ENCODE assay signal across 8 mouse cellular contexts in genomic region chr10:121625407-121626185, GRCm38 (mm10). TPM values are rescaled to one million over a fixed set of nuclear protein-coding genes. Genes with fewer than 3 reads are reported as not detected.
DNase-seq lines count a peak whose midpoint lies in the region; ATAC-seq and TF ChIP-seq lines count a peak whose summit lies in the region.

No protein-coding gene starts in this region.

- no peaks in the 10 kb centered on the region for H3K27me3 ChIP-seq in cerebellum, adult 2 months (ENCODE audit: control insufficient read depth, insufficient read depth, low read length)
- H3K27me3 ChIP-seq in thymus, adult 2 months (ENCODE audit: control insufficient read depth, insufficient read depth, low read length) = no peaks in the 10 kb centered on the region
- no peaks in the 10 kb centered on the region for H3K27me3 ChIP-seq in intestine, embryonic 14.5 days (replicated peaks; ENCODE audit: control insufficient read depth, insufficient read depth, low read length)
- H3K27me3 ChIP-seq in midbrain, embryonic 13.5 days = no peaks in the 10 kb centered on the region

- peak overlapping the region; percentile 65 for H3K9ac ChIP-seq in intestine, embryonic 14.5 days (ENCODE audit: low read length)
- peak overlapping the region; percentile 85 for H3K9ac ChIP-seq in midbrain, embryonic 13.5 days (replicated peaks)

- no peak for ATAC-seq in intestine, embryonic 14.5 days (replicated peaks; ENCODE audit: low FRiP score, low TSS enrichment, low read depth)
- no peak for ATAC-seq in midbrain, embryonic 13.5 days

- H3K27ac ChIP-seq in cerebellum, adult 2 months (ENCODE audit: insufficient read depth, low read length) = peak overlapping the region; percentile 10; the same call in 1 of the 2 replicates
- H3K27ac ChIP-seq in thymus, adult 2 months (ENCODE audit: control insufficient read depth, insufficient read depth, low read length) = no peak overlapping the region
- H3K27ac ChIP-seq in intestine, embryonic 14.5 days (ENCODE audit: low read depth) = peak overlapping the region; percentile 95
- peak overlapping the region; percentile 92 for H3K27ac ChIP-seq in midbrain, embryonic 13.5 days

- no peak for TF ChIP-seq POLR2A in cerebellum, adult 2 months (IDR thresholded peaks at IDR 0.05; ENCODE audit: borderline replicate concordance, insufficient read depth, low read length)
- no peak for TF ChIP-seq POLR2A in thymus, adult 2 months (IDR thresholded peaks at IDR 0.05; ENCODE audit: control insufficient read depth, extremely low read depth, insufficient read depth, low read length, poor library complexity)

- WGBS in cerebellum, adult 2 months = under 1% methylated on average over 41 of the region's 41 CpGs
- WGBS in thymus, adult 2 months = under 1% methylated on average over 41 of the region's 41 CpGs
- under 1% methylated on average over 41 of the region's 41 CpGs for WGBS in intestine, embryonic 14.5 days
- WGBS in midbrain, embryonic 13.5 days = under 1% methylated on average over 41 of the region's 41 CpGs

- peaks cover under 1% of the 10 kb centered on the region; the same call in 1 of the 2 replicates for H3K36me3 ChIP-seq in thymus, adult 2 months (ENCODE audit: control insufficient read depth, insufficient read depth, low read length)
- H3K36me3 ChIP-seq in intestine, embryonic 14.5 days (ENCODE audit: control insufficient read depth, insufficient read depth, low read length) = peaks cover 23% of the 10 kb centered on the region
- peaks cover 16% of the 10 kb centered on the region for H3K36me3 ChIP-seq in midbrain, embryonic 13.5 days

- H3K4me1 ChIP-seq in cerebellum, adult 2 months (ENCODE audit: control insufficient read depth, insufficient read depth, low read length) = no peaks in the 10 kb centered on the region; the same call in 1 of the 2 replicates
- no peaks in the 10 kb centered on the region; the same call in 1 of the 2 replicates for H3K4me1 ChIP-seq in thymus, adult 2 months (replicated peaks; ENCODE audit: control insufficient read depth, insufficient read depth, low read length)
- H3K4me1 ChIP-seq in intestine, embryonic 14.5 days (replicated peaks; ENCODE audit: control insufficient read depth, insufficient read depth, low read length) = peaks cover 9% of the 10 kb centered on the region
- H3K4me1 ChIP-seq in midbrain, embryonic 13.5 days (replicated peaks) = peaks cover 15% of the 10 kb centered on the region

- no peak for TF ChIP-seq CTCF in cerebellum, adult 2 months (IDR thresholded peaks at IDR 0.05; ENCODE audit: borderline replicate concordance, insufficient read depth, low read depth, low read length)
- no peak for TF ChIP-seq CTCF in thymus, adult 2 months (IDR thresholded peaks at IDR 0.05; ENCODE audit: borderline replicate concordance, control insufficient read depth, extremely low read depth, insufficient read depth, low read length, poor library complexity)

- no peaks in the 10 kb centered on the region for H3K9me3 ChIP-seq in intestine, embryonic 14.5 days (ENCODE audit: control insufficient read depth, low read length)
- H3K9me3 ChIP-seq in midbrain, embryonic 13.5 days = no peaks in the 10 kb centered on the region

- peak overlapping the region; percentile 81 for H3K4me2 ChIP-seq in intestine, embryonic 14.5 days (ENCODE audit: low read length)
- H3K4me2 ChIP-seq in midbrain, embryonic 13.5 days (replicated peaks) = peak overlapping the region; percentile 79

- DNase-seq in cerebellum, adult 2 months = no peak
- no peak for DNase-seq in cerebellum, adult 8-10 months
- DNase-seq in thymus, adult 2 months = no peak
- DNase-seq in thymus, postnatal 25 days = no peak
- peak; percentile 92 for DNase-seq in intestine, embryonic 14.5 days (ENCODE audit: low spot score)
- DNase-seq in cerebellum, postnatal 36 days = no peak
- no peak for DNase-seq in left cerebral cortex, adult 9 months (ENCODE audit: low spot score in 2 of 2)

- peak overlapping the region; percentile 80 for H3K4me3 ChIP-seq in cerebellum, adult 2 months (replicated peaks; ENCODE audit: insufficient read depth, low read depth, low read length)
- peak overlapping the region; percentile 69 for H3K4me3 ChIP-seq in thymus, adult 2 months (ENCODE audit: control insufficient read depth, insufficient read depth, low read length)
- H3K4me3 ChIP-seq in intestine, embryonic 14.5 days (ENCODE audit: low read depth, low read length) = peak overlapping the region; percentile 87
- H3K4me3 ChIP-seq in midbrain, embryonic 13.5 days (replicated peaks) = peak overlapping the region; percentile 82

RNA-seq across cellular contexts. Expression of gene Xpot, which starts 0.5 kb away (rescaled TPM):
- 64.9 and 68.8 TPM in 2 replicates for polyA plus RNA-seq in cerebellum, adult 2 months (2012; rRNA removed)
- 80.9 and 88.8 TPM in 2 replicates for polyA plus RNA-seq in thymus, adult 2 months (2012; rRNA removed)
- polyA plus RNA-seq in intestine, embryonic 14.5 days (2014; fragmentation: Nextera tagmentation; extraction: Ambion mirVana) = 48.1 and 59.2 TPM in 2 replicates
- polyA plus RNA-seq in midbrain, embryonic 13.5 days (2015; fragmentation: Nextera tagmentation; extraction: Ambion mirVana) = 27.7 and 31.9 TPM in 2 replicates

RNA-seq across cellular contexts. Expression of gene D930020B18Rik, which starts 15.8 kb away (rescaled TPM):
- polyA plus RNA-seq in cerebellum, adult 2 months (2012; rRNA removed) = 0.67 and 0.87 TPM in 2 replicates
- 0.04 and 0.22 TPM in 2 replicates for polyA plus RNA-seq in thymus, adult 2 months (2012; rRNA removed)
- 0.27 and 0.68 TPM in 2 replicates for polyA plus RNA-seq in intestine, embryonic 14.5 days (2014; fragmentation: Nextera tagmentation; extraction: Ambion mirVana)
- polyA plus RNA-seq in midbrain, embryonic 13.5 days (2015; fragmentation: Nextera tagmentation; extraction: Ambion mirVana) = 0.15 and 0.19 TPM in 2 replicates

RNA-seq across cellular contexts. Expression of gene Tbk1, which starts 39.0 kb away (rescaled TPM):
- 42.1 and 44.8 TPM in 2 replicates for polyA plus RNA-seq in cerebellum, adult 2 months (2012; rRNA removed)
- polyA plus RNA-seq in thymus, adult 2 months (2012; rRNA removed) = 16.4 and 19.6 TPM in 2 replicates
- 34.8 and 40.3 TPM in 2 replicates for polyA plus RNA-seq in intestine, embryonic 14.5 days (2014; fragmentation: Nextera tagmentation; extraction: Ambion mirVana)
- polyA plus RNA-seq in midbrain, embryonic 13.5 days (2015; fragmentation: Nextera tagmentation; extraction: Ambion mirVana) = 33.4 and 34.6 TPM in 2 replicates
